Mouse (Mus musculus): ENCODE data around the gene Rhbg. TPM values are rescaled to one million over a fixed set of nuclear protein-coding genes. Genes with fewer than 3 reads are reported as not detected.

Gene Rhbg
- polyA plus RNA-seq, 1 experiment from 2014 or later, result 7.7 TPM

DNA sequence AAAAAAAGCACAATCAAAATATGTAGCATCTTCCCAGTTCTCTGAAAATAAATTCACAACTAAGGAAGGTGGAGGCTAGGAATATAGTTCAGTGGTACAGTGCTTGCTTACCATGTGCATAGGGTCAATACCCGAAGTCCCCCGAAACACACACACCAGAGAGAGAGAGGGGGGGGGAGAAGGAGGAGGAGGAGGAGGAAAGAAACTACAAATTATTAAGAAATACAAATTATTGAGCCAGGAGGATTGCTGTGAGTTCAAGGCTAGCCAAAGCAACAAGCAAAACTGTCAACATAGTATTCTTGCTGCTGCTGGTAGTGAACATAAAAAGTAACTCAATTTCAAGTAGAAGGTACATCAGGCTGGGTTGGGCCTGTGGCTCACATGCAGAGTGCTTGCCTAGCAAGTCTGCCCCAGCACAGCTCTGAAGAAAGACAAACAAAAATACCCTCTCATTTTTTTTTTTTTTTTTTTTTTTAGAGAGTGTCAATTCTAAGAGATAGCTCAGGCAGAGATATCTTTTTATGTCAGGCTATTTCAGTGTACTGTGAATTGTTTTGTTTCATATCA, 54.9 kb downstream of the Rhbg start:
- no peak for ATAC-seq (ENCODE audit: insufficient read depth)
- Histone ChIP-seq H3K4me3 (replicated peaks) (no peak overlapping the region), H3K4me2 (no peak overlapping the region), H3K36me3 (replicated peaks) (no peaks in the 10 kb centered on the region), H3K27me3 (peaks cover 96% of the 10 kb centered on the region), H3K9ac (no peak overlapping the region), H3K9me3 (replicated peaks) (no peaks in the 10 kb centered on the region), H3K27ac (replicated peaks) (no peak overlapping the region), H3K4me1 (replicated peaks) (peaks cover 8% of the 10 kb centered on the region; the same call in 1 of the 2 replicates)
- 21% methylated on average over 2 of the region's 2 CpGs for WGBS (ENCODE audit: insufficient replicate concordance)

DNA sequence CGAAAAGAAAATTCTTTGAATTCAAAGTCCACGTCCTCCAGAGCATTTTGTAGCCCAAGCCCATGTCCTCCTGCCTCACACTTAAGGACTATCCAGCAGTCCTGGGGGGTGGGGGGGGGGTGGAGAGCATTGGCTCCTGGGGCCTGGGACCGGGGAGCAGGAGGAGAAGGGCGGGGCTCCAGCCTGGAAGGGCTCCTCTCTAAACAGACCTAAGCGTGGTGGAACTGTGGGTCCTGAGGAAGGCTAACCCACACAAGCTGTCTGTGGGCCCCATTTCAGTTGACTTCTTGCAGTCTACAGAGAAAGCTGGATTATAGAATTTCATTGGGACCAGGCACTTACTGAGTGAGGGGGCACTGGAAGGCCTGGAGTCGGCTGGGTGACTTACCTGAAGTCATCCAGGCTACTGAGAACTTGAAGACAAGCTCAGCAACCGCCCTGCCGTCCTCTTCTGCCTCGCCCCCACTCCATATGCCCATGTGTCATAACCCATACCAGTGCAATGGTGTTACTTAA, 55.9 kb downstream of the Rhbg start:
- 4% methylated on average over 9 of the region's 9 CpGs for WGBS (ENCODE audit: insufficient replicate concordance)
- H3K4me3 ChIP-seq (replicated peaks), result no peak overlapping the region

DNA sequence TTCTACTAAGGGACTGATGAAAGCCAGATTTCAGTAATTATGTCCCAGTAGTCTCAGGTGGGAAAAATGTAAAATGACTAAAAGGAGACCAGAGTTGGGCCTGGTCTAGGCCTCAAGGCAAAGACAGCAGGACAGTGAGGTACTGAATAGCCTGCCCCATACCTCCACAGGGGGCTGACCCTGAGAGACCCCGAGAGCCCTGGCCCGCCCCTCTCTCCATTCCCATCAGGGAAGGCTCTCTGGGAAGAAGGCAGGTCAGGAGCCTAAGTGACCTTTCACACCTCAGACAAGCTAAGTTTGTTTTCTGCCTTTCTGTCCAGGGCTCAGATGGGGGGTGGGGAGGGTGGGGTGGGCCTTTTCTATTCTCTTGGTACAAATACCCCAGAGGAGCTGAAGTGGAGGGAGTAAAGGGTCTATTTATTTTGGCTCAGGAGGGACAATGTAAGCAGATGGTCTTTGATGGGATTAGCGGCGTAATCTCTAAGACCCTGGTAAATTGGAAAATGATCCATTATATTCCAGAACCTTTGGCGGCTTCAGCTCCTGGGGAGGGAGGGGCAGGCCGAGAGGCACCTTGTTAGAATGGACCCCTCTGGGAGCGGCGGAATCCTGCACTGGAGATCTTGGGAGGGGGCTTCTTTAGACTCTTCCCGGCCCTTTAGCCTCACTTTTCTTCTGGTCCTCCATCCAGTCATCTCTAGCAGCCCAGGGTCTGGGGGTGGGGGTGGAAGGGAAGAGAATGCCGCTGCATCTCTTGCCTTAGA, 56.6 kb downstream of the Rhbg start:
- Histone ChIP-seq H3K27ac (replicated peaks) (no peak overlapping the region), H3K4me2 (no peak overlapping the region), H3K9me3 (replicated peaks) (no peaks in the 10 kb centered on the region), H3K27me3 (peaks cover 95% of the 10 kb centered on the region), H3K4me1 (replicated peaks) (peaks cover 8% of the 10 kb centered on the region; the same call in 1 of the 2 replicates), H3K9ac (no peak overlapping the region), H3K36me3 (replicated peaks) (no peaks in the 10 kb centered on the region), H3K4me3 (replicated peaks) (no peak overlapping the region)
- WGBS (ENCODE audit: insufficient replicate concordance), result 13% methylated on average over 10 of the region's 10 CpGs
- no peak for ATAC-seq (ENCODE audit: insufficient read depth)

More for the DNA sequence above, 55.9 kb downstream of the Rhbg start:
- H3K27ac ChIP-seq (replicated peaks), result no peak overlapping the region
- peaks cover 8% of the 10 kb centered on the region; the same call in 1 of the 2 replicates for H3K4me1 ChIP-seq (replicated peaks)
- H3K27me3 ChIP-seq, result peaks cover 95% of the 10 kb centered on the region
- no peaks in the 10 kb centered on the region for H3K9me3 ChIP-seq (replicated peaks)
- no peak for ATAC-seq (ENCODE audit: insufficient read depth)
- no peaks in the 10 kb centered on the region for H3K36me3 ChIP-seq (replicated peaks)
- no peak overlapping the region for H3K4me2 ChIP-seq
- H3K9ac ChIP-seq, result no peak overlapping the region

Small RNA genes lying within 50 kb of the gene (microRNA-seq; reads per million reads assigned to microRNA genes)
- gene Gm25641 (not detected), gene Mir3093 (not detected), gene Mir9-1 (not detected)

Other genes with a start within 250 kb of the Rhbg start
- gene Hapln2, start 227.1 kb downstream of the Rhbg start, polyA plus RNA-seq (2015; fragmentation: Nextera tagmentation; extraction: Ambion mirVana), result not detected in 2 replicates
- gene Gpatch4, start 211.6 kb downstream of the Rhbg start, polyA plus RNA-seq (2015; fragmentation: Nextera tagmentation; extraction: Ambion mirVana), result 14.3 and 18.1 TPM in 2 replicates
- 75.0 and 81.5 TPM in 2 replicates for gene Naxe, start 196.2 kb downstream of the Rhbg start, polyA plus RNA-seq (2015; fragmentation: Nextera tagmentation; extraction: Ambion mirVana)
- gene Ttc24, start 176.4 kb downstream of the Rhbg start, polyA plus RNA-seq (2015; fragmentation: Nextera tagmentation; extraction: Ambion mirVana), result not detected in 2 replicates
- gene Iqgap3, start 172.7 kb downstream of the Rhbg start, polyA plus RNA-seq (2015; fragmentation: Nextera tagmentation; extraction: Ambion mirVana), result 7.3 and 8.0 TPM in 2 replicates
- 6.8 and 7.1 TPM in 2 replicates for gene Mef2d, start 112.3 kb downstream of the Rhbg start, polyA plus RNA-seq (2015; fragmentation: Nextera tagmentation; extraction: Ambion mirVana)
- gene Gm38392, start 32.5 kb upstream of the Rhbg start, polyA plus RNA-seq (2015; fragmentation: Nextera tagmentation; extraction: Ambion mirVana), result 0.35 and 1.3 TPM in 2 replicates
- gene Tsacc, start 42.3 kb upstream of the Rhbg start, polyA plus RNA-seq (2015; fragmentation: Nextera tagmentation; extraction: Ambion mirVana), result 3.6 and 4.8 TPM in 2 replicates
- gene Cct3, start 42.4 kb upstream of the Rhbg start, polyA plus RNA-seq (2015; fragmentation: Nextera tagmentation; extraction: Ambion mirVana), result 243 and 252 TPM in 2 replicates
- 92.0 and 99.4 TPM in 2 replicates for gene Glmp, start 70.3 kb upstream of the Rhbg start, polyA plus RNA-seq (2015; fragmentation: Nextera tagmentation; extraction: Ambion mirVana)
- 1.3 and 1.4 TPM in 2 replicates for gene Tmem79, start 81.4 kb upstream of the Rhbg start, polyA plus RNA-seq (2015; fragmentation: Nextera tagmentation; extraction: Ambion mirVana)
- 31.8 and 38.3 TPM in 2 replicates for gene Smg5, start 81.6 kb upstream of the Rhbg start, polyA plus RNA-seq (2015; fragmentation: Nextera tagmentation; extraction: Ambion mirVana)
- 5.4 and 6.2 TPM in 2 replicates for gene Paqr6, start 109.9 kb upstream of the Rhbg start, polyA plus RNA-seq (2015; fragmentation: Nextera tagmentation; extraction: Ambion mirVana)
- 0.28 and 0.71 TPM in 2 replicates for gene Bglap3, start 118.0 kb upstream of the Rhbg start, polyA plus RNA-seq (2015; fragmentation: Nextera tagmentation; extraction: Ambion mirVana)
- 0.28 TPM in 1 of 2 replicates, not detected in the other for gene Bglap2, start 124.0 kb upstream of the Rhbg start, polyA plus RNA-seq (2015; fragmentation: Nextera tagmentation; extraction: Ambion mirVana)
- not detected in 2 replicates for gene Bglap, start 129.8 kb upstream of the Rhbg start, polyA plus RNA-seq (2015; fragmentation: Nextera tagmentation; extraction: Ambion mirVana)
- 77.7 and 83.2 TPM in 2 replicates for gene Pmf1, start 155.6 kb upstream of the Rhbg start, polyA plus RNA-seq (2015; fragmentation: Nextera tagmentation; extraction: Ambion mirVana)
- 10.6 and 12.7 TPM in 2 replicates for gene Slc25a44, start 170.4 kb upstream of the Rhbg start, polyA plus RNA-seq (2015; fragmentation: Nextera tagmentation; extraction: Ambion mirVana)
- 25.0 and 26.2 TPM in 2 replicates for gene Sema4a, start 206.5 kb upstream of the Rhbg start, polyA plus RNA-seq (2015; fragmentation: Nextera tagmentation; extraction: Ambion mirVana)

All from liver, embryonic 15.5 days (tissue).